Mouse (Mus musculus) retina, embryonic 14.5 days (tissue): ENCODE measurements at regions not wholly inside any gene's neighbourhood (a gene's known extent, or its start where the extent isn't known, plus 50 kb on each side); places are given as distances from the start of the nearest gene placed in this dataset.
A peak's percentile ranks its signal among the peaks of the same experiment; 100 is the strongest.
"Not testable (repeated sequence)": the region's sequence is repeated elsewhere in the genome, so short reads cannot be mapped to it uniquely, and the experiment has no call there.

Experiments
- DNase-seq: peaks from one replicate; pipeline ENCODE4 v3.0.0-alpha.2; 2015; ENCODE audit warnings: low spot score

- DNase-seq, result no peak
Observed at GRCm38 (mm10) chr5:40901742-40902141, 806.2 kb downstream of the Rab28 start.

- DNase-seq, result peak; percentile 35
Observed at GRCm38 (mm10) chr5:40882886-40883285, 825.1 kb downstream of the Rab28 start.

GRCm38 (mm10) chr5:40877756-40878155 is 830.2 kb downstream of the Rab28 start:
- no peak for DNase-seq

- not testable (repeated sequence) for DNase-seq
Observed at GRCm38 (mm10) chr5:40862349-40862748, 845.6 kb downstream of the Rab28 start.
